Mouse (Mus musculus): ENCODE measurements around the gene Itga4.

Gene Itga4

DNA sequence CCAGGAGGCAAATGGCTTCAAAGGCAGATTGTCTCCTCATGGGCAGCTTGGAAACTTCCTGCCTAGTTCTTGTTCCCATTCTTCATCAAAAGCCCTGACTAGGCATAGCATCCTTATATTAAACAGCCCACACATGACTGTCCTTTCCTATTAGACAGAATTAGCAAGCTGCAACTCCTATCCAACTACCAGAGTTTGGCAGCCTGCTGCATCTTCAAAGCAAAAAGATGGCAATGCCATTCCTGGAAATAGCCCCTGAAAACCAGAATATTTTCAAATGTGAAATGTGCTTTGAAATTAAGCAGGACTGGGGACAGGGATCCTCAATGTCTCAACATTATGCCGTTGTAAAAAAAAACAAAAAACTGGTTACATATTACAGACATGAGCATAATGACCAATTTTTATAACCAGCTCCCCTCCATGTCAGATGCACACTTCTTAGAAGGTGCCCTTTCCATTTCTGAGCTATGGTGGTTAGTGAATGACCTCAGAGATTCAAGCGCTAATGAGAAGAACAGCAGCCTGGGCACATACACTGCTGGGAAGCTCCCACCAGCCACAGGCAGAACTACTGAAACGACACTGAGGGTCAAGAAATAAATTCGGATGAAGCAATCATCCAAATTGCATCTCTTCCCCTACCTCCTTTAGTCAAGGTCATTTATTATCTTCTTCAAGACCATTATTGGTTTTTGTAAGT is 97.0 kb downstream of the Itga4 start:
- no peak for DNase-seq (ENCODE audit: low spot score in 2 of 2)

DNA sequence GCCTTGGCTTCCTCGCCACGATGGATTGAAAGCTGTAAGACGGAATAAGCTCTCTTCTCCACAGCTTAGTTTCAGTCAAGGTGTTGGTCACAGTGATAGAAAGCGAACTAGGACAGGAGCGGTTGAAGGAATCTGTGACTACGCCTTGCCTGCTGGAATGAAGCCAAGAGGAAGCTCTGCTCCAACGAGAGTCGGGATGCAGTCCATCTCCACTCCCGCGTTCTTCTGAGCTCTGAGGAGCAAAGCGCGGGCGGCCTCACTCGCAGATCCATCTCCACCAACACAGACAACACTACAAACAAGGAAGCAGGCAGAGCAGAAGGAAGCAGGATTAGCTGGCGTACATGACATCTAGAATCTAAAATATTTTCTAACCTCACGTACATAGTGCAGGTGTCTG is 99.5 kb downstream of the Itga4 start:
- no peak for DNase-seq (ENCODE audit: low spot score in 2 of 2)

DNA sequence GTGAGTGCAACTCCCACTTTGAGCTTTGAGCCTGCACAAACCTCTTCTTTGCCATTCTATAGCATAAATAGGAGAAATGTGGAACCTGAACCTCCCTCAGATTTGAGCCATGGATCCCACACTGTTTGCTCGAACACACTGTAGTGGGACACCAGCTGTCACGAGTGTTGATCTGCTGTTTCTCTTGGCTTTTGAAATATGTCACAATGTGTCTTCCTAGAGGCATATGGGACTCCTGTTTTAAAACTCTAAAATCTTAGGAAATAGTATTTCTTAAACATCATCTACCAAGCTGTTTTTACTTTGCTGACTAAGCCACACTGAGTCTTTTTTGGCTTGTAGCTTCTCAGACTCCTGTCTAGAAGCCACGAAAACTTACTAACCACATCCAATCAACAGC is 102.6 kb downstream of the Itga4 start:
- no peak for DNase-seq (ENCODE audit: low spot score in 2 of 2)

- DNase-seq (ENCODE audit: low spot score in 2 of 2): no peak
Observed at GRCm38 (mm10) chr2:79362029-79362428, 106.8 kb downstream of the Itga4 start.

DNA sequence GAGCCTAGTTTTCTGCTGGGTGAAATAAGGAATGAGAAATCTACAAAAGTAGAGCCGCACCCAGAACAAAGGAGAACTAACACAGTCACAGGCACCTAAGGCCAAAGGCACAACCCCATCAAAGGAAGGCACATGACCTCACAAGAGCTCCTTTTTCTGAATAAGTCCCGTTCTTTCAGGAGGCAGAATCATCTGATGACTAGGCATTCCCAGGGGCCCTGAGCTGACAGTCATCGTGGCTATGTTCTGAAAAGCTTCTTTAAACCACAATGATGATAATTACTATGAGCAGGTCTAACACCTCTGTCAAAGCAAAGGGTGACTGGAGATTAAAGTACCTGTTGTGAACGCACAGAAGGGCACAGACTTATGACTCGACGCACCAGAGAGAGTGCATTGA is 108.7 kb downstream of the Itga4 start:
- DNase-seq (ENCODE audit: low spot score in 2 of 2): no peak

DNA sequence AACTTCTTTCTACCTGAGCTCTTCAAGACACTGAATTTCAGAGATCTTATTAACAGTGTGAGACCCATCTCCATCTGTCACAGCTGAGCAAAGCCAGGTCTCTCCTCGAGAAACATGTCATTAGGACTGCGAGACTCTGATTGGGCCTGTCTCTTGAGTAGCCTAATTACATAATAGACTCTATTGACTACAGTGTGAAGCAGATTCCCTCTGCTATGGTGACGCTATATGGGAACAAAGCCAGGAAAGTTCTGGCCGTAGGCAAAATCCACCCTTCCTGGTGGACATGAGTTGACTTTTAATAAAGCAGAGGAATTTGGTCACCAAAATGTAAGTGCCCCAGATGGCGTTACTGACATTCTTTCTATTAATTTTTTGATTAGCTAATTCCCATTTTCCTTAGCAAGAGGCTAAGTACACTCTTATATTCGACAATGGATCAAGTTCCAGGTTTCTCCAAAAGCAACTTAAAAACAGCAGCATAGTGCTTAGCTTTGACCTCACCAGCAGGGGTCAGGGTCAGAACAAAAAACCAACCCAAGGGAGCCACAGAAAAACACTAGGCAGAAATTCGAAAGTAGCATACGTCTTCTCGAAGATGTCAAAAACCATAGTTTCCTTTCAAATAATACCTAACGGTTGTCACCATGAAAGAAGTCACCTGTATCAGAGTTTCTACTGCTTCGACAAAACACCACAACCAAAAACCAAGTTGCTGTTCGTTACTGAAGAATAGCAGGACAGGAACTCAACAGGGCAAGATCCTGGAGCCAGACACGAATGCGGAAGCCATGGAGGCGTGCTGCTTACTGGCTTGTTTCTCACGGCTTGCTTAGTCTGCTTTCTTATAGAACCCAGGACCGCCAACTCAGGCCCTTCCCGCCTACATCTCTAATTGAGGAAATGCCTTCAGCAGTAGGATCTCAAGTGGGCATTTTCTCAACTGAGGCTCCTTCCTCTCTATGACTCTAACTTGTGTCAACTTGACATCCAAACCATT is 112.5 kb downstream of the Itga4 start:
- no peak for DNase-seq (ENCODE audit: low spot score in 2 of 2)

DNA sequence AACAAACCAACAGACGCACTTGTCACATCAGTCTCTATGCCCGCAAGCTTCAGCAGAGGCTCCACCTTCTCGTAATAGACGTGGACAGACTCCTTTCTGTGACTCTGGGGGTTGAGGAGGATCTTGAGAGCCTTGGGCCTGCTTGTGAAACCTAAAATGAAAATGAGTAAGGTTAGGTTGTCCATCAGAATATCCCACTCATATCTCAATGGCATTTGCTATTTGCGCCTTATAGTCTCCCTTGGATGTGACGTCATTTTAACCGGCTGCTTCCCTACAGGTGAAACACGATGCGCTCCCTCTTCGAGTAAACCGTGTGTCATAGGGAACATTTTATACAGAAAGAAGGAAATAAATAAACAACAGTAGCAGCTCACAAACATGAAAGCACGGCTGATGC is 113.4 kb downstream of the Itga4 start:
- no peak for DNase-seq (ENCODE audit: low spot score in 2 of 2)

- DNase-seq (ENCODE audit: low spot score in 2 of 2): no peak
Observed at GRCm38 (mm10) chr2:79369061-79369524, 113.9 kb downstream of the Itga4 start.

- DNase-seq (ENCODE audit: low spot score in 2 of 2): no peak
Observed at GRCm38 (mm10) chr2:79369905-79370304, 114.7 kb downstream of the Itga4 start.

GRCm38 (mm10) chr2:79370711-79371312 is 115.6 kb downstream of the Itga4 start:
- no peak for DNase-seq (ENCODE audit: low spot score in 2 of 2)

- DNase-seq (ENCODE audit: low spot score in 2 of 2): no peak
Observed at GRCm38 (mm10) chr2:79371326-79372153, 116.3 kb downstream of the Itga4 start.

DNA sequence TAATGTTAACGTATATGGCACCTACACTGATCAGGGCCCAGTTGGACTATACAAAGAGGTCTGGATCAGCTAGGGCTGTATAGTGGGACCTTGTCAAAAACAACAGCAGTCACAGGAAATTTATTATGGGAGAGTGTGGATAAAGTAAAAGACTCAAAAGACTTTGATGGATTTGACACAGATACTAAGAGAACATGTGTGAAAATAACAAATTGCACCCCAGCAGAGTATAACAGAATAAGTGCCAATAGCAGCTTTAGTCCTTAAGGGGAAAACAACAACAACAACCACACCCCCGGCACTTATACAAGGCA is 116.9 kb downstream of the Itga4 start:
- no peak for DNase-seq (ENCODE audit: low spot score in 2 of 2)

DNA sequence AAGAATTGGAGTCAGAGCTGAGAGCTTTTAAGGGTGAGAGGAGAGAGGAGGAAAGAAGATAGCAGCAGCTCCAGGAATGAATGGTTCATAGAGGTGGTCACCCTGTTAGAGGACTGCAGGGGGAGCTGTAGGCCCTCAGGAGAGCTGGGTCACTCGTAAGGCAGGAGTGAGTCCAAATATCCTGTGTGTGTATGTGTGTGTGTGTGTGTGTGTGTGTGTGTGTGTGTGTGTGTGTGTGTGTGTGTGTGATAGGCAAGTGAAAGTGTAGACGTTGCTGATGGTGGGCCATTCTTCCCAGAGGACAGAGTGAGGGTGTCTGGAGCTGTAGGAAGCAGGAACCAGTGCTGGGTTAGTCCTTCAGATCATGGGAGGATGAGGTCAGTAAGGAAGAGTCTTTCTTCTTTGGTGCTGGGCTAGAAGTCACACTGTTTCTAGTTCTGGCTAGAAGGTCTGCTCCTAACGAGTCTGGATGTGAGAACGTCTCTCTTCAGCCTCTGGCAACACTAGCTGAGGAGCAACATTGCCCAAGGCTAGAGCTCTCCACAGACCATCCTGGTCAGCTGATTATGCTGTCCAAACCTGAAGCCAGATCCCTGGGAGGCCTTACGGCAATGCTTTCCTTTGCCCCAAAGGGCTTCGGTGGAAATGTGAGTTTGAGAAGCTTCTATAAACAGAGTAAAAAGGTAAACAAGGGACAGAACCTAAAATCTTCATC is 117.4 kb downstream of the Itga4 start:
- DNase-seq (ENCODE audit: low spot score in 2 of 2): no peak

GRCm38 (mm10) chr2:79378346-79379086 is 123.3 kb downstream of the Itga4 start:
- DNase-seq (ENCODE audit: low spot score in 2 of 2): no peak

DNA sequence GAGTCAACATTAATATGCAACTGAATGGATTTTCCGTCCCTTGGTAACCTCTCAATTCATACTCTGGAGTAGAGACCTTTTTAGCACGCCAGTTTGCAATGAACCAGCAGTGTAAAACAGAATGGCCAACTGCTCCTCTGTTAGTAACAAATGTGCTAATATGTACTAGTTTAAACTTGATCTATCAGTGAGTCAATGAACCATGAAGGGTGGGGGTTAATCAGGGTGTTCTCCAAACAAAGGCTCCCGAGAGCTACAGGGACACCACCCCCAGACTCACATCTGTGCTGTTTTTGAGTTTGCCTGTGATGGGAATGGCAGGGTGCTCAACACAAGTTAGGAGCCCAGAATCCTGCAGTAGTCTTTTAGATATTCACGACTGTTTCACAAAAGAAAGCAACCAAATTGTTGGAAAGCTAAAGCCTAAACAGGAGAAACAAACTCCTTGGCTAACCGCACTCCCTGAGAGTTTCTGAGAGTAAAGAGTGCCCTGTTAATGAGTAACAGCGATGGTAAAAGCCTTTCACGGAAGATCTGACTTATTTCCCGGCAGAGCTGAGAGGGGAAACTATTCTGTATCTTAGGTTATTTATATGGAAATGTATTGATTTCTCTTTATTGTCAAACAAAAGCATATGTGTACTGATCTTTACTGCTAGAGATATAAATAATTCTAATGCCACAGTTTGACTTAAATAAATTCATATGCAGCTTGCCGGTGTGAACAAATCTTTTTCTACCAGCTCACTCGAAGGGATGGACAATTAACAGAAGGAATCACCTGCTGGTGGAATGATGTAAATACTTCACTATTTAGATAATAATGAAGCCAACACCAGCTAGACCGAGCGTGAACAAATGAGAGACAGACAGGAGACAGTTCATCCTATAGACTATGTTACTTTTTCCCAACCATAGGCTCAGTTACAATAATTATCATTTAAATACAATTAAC is 124.1 kb downstream of the Itga4 start:
- no peak for DNase-seq (ENCODE audit: low spot score in 2 of 2)
